Mouse (Mus musculus): Measurements from ENCODE around the gene Cxcl9.

DNA sequence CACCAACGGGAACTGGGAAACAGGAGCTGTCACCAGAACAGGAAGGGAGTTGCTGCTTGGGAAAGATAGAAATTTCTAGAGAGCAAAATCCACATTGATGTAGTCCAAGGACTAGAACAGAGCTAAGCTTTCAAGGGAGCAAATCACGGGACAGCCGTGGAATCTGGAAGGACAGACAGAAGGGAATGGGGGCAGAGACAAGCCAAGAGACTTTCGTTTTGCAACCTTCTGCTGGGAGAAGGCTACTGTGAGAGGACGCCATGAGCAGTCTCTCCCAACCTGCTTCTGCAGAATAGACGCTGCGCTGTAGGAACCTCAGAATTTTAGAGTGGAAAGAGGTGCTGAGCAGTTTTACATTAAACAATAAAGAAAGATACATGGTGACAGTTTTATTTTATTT is 21.9 kb upstream of the Cxcl9 start:
- TF ChIP-seq POLR2A (IDR thresholded peaks at IDR 0.05; ENCODE audit: low read depth, low read length) (no peak), CTCF (conservative IDR thresholded peaks at IDR 0.05; ENCODE audit: insufficient read depth, insufficient read length, low read depth, low read length) (no peak)
